Mouse (Mus musculus): ENCODE results near the gene Mtif2. TPM values are rescaled to one million over a fixed set of nuclear protein-coding genes. Genes with fewer than 3 reads are reported as not detected.

The Mtif2 gene
- polyA plus RNA-seq, 2 experiments: 26.5 to 31.2 TPM

DNA sequence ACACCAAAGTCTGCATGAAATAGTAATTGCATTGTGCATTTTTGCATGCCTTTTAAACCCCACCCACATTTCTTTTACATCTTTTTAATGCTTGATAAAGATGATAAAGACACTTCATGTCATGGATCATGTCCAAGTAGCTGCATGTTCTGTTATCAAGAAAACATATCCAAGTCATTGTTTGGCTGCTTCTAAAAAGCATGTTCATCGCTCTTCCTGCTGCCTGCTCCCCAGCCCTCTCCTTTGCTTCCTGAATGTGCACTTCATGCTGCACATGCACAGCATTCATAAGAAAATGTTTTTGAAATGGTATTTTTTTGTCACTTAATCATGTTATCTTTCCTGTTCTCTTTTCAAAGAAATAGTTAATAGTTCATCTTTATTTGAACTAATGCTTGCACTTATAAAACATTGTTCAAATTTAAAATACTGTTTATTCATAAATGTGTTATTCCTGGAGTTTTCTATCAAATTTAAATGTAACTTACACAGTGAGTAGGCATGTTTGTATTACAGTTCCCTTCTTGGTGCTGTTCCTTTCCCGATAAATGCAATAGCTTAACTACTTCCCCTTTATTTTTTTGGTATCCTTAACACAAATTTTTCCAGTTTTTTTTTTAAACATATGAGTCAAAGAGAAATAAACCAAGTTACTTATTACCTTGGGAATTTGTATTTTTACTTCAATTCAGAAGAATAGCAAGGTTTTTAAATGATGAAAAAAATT is 21.1 kb upstream of the Mtif2 start:
- H3K27ac ChIP-seq (replicated peaks; ENCODE audit: low read depth, low read length): no peak overlapping the region
- peaks cover 36% of the 10 kb centered on the region for H3K36me3 ChIP-seq (ENCODE audit: control insufficient read depth, insufficient read depth, low read length)
- no peak overlapping the region for H3K4me2 ChIP-seq (replicated peaks; ENCODE audit: low read depth, low read length, severe bottlenecking)
- H3K4me3 ChIP-seq (replicated peaks; ENCODE audit: low read length): no peak overlapping the region
- no peak overlapping the region for H3K9ac ChIP-seq (ENCODE audit: low read depth, low read length, severe bottlenecking)
- DNase-seq (ENCODE audit: low spot score) (no peak), ATAC-seq (ENCODE audit: low FRiP score, low read depth) (no peak)
- H3K27me3 ChIP-seq (ENCODE audit: control insufficient read depth, insufficient read depth, low read length): no peaks in the 10 kb centered on the region
- no peaks in the 10 kb centered on the region for H3K4me1 ChIP-seq (ENCODE audit: control insufficient read depth, insufficient read depth, low read length)
- H3K9me3 ChIP-seq (ENCODE audit: control insufficient read depth, low read length): no peaks in the 10 kb centered on the region
- 92% methylated on average over 2 of the region's 2 CpGs for WGBS
- no peak for TF ChIP-seq POLR2A (IDR thresholded peaks at IDR 0.05; ENCODE audit: borderline replicate concordance, extremely low read depth, insufficient read depth, insufficient read length)

DNA sequence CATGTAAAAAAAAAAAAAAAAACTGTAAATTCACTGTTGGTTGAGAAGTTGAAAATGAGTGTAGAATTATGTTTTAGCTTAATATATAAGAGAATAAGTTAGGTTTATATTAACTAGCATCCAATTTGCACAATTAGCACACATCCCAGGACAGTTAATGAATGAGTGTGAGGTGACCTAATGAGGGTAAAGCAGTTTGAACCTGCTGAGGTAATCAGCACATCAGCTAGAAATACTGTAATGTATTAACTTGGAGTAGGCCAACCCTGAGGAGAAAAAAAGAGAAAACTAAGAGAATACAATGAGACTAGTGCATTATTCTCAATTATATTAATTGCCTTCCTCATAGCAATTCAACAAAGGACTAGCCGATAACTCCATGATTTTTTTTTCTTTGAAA is 16.8 kb upstream of the Mtif2 start:
- no peak for TF ChIP-seq POLR2A (IDR thresholded peaks at IDR 0.05; ENCODE audit: borderline replicate concordance, extremely low read depth, insufficient read depth, insufficient read length)
- no peak for ATAC-seq (ENCODE audit: low FRiP score, low read depth)
- H3K4me1 ChIP-seq (ENCODE audit: control insufficient read depth, insufficient read depth, low read length): peaks cover 4% of the 10 kb centered on the region; the same call in 1 of the 2 replicates

DNA sequence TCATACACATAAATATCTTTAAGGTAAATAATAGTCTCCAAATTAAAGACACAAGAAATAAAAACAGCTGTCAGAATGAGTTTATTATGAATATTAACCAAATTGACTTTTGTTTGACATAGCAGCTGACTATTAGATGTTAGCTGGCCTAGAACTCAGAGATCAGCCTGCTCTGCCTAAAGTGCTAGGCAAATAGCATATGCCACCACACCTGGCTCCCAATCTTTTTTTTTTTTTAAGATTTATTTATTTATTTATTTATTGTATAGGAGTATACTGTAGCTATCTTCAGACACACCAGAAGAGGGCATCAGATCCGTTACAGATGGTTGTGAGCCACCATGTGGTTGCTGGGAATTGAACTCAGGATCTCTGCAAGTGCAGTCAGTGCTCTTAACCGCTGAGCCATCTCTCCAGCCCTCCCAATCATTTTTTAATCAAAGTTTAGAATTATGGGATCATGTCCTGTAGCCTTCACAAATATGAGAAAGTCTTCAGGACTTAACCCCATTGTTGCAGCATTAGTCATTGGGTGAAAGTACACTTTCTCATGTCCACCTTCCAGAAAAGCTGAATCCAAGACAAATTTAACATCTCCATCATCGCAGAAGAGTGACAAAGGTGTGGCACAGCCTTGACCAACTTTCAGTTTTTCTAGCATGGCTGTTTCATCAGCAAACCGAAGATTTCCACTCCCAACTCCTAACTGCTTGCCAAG is 13.2 kb upstream of the Mtif2 start:
- no peaks in the 10 kb centered on the region for H3K27me3 ChIP-seq (ENCODE audit: control insufficient read depth, insufficient read depth, low read length)
- no peak overlapping the region for H3K4me2 ChIP-seq (replicated peaks; ENCODE audit: low read depth, low read length, severe bottlenecking)
- H3K4me3 ChIP-seq (replicated peaks; ENCODE audit: low read length): no peak overlapping the region
- ATAC-seq (ENCODE audit: low FRiP score, low read depth) (no peak), DNase-seq (ENCODE audit: low spot score) (no peak)
- no peak for TF ChIP-seq POLR2A (IDR thresholded peaks at IDR 0.05; ENCODE audit: borderline replicate concordance, extremely low read depth, insufficient read depth, insufficient read length)
- peaks cover 18% of the 10 kb centered on the region for H3K36me3 ChIP-seq (ENCODE audit: control insufficient read depth, insufficient read depth, low read length)
- no peak overlapping the region for H3K9ac ChIP-seq (ENCODE audit: low read depth, low read length, severe bottlenecking)
- peaks cover 4% of the 10 kb centered on the region; the same call in 1 of the 2 replicates for H3K4me1 ChIP-seq (ENCODE audit: control insufficient read depth, insufficient read depth, low read length)
- WGBS: 92% methylated on average over 4 of the region's 4 CpGs
- no peak overlapping the region for H3K27ac ChIP-seq (replicated peaks; ENCODE audit: low read depth, low read length)
- H3K9me3 ChIP-seq (ENCODE audit: control insufficient read depth, low read length): no peaks in the 10 kb centered on the region

More for the DNA sequence above, 16.8 kb upstream of the Mtif2 start:
- H3K9me3 ChIP-seq (ENCODE audit: control insufficient read depth, low read length): no peaks in the 10 kb centered on the region
- no peaks in the 10 kb centered on the region for H3K27me3 ChIP-seq (ENCODE audit: control insufficient read depth, insufficient read depth, low read length)
- H3K27ac ChIP-seq (replicated peaks; ENCODE audit: low read depth, low read length): no peak overlapping the region
- no peak overlapping the region for H3K4me3 ChIP-seq (replicated peaks; ENCODE audit: low read length)
- no peak overlapping the region for H3K9ac ChIP-seq (ENCODE audit: low read depth, low read length, severe bottlenecking)
- H3K4me2 ChIP-seq (replicated peaks; ENCODE audit: low read depth, low read length, severe bottlenecking): no peak overlapping the region
- H3K36me3 ChIP-seq (ENCODE audit: control insufficient read depth, insufficient read depth, low read length): peaks cover 32% of the 10 kb centered on the region
- no peak for DNase-seq (ENCODE audit: low spot score)
- WGBS: 100% methylated on average over 1 of the region's 1 CpGs

DNA sequence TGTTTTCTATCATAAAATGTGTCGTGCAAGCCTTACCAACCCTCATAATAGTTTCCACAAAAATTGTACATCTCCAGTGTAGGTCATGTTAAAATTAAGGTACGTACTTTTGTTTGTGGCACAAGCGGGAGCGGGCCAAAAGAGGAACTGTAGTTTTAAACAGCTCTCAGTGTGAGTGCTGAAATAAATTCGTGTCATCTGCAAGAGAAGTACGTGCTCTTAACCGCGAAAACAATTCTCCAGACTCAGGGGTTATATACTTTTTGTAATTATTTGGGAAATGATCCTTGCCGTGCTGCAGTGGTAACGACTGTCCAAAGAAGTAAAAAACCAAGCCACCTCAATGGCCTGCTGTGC is 11.9 kb upstream of the Mtif2 start:
- H3K27ac ChIP-seq (replicated peaks; ENCODE audit: low read depth, low read length): peak overlapping the region; percentile 72

DNA sequence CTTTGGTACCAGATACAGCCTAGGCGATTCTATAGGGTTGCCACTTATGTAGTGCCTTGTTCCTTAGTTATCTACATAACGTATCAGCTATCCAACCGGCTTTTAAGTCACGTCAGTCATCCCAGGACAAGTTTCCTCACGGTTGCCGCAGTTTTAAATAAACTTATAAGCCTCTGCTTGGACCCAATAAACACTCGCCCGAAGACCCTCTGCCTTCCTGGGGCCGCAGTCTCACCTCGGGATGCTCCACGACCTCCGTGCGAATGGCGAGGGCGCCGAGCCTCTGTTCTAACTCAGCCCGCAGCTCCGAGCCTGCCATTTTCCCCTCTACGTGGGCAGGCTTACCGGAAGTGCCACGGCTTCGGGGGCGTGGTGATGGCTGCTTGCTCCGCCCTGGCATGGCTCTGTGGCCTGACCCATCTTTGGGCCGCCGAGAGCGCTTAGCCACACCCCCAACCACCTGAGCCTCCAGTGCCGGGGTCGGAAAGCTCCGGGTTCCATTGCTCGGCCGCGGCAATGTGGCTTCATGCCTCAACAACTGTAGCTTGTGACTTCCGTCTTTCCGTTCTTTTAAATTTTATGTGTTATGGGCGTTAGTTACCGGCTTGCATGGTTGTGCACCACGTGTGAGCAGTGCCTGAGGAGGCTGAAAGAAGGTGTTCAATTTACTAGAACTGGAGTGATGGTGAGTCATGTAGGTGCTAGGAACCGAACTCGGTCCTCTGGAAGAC is 11.4 kb upstream of the Mtif2 start, which contains the start of gene Prorsd1:
Gene Prorsd1 (minus strand): TSS at position 352 of the 731 bp plus-strand sequence.
- Histone ChIP-seq H3K4me1 (ENCODE audit: control insufficient read depth, insufficient read depth, low read length) (peaks cover 4% of the 10 kb centered on the region; the same call in 1 of the 2 replicates), H3K4me3 (replicated peaks; ENCODE audit: low read length) (peak within 1 kb of the TSS; percentile 48), H3K36me3 (ENCODE audit: control insufficient read depth, insufficient read depth, low read length) (peaks cover 18% of the 10 kb centered on the region), H3K4me2 (replicated peaks; ENCODE audit: low read depth, low read length, severe bottlenecking) (peak within 1 kb of the TSS; percentile 50), H3K27me3 (ENCODE audit: control insufficient read depth, insufficient read depth, low read length) (no peaks in the 10 kb centered on the region), H3K9ac (ENCODE audit: low read depth, low read length, severe bottlenecking) (peak within 1 kb of the TSS; percentile 62), H3K27ac (replicated peaks; ENCODE audit: low read depth, low read length) (peak within 1 kb of the TSS; percentile 72), H3K9me3 (ENCODE audit: control insufficient read depth, low read length) (no peaks in the 10 kb centered on the region)
- DNase-seq (ENCODE audit: low spot score) (peak; percentile 95), ATAC-seq (ENCODE audit: low FRiP score, low read depth) (peak; percentile 95)
- TF ChIP-seq POLR2A (IDR thresholded peaks at IDR 0.05; ENCODE audit: borderline replicate concordance, extremely low read depth, insufficient read depth, insufficient read length): peak; percentile 80; the same call in 1 of the 2 replicates
- WGBS: 3% methylated on average over 40 of the region's 40 CpGs

More for the DNA sequence above, 11.9 kb upstream of the Mtif2 start:
- no peaks in the 10 kb centered on the region for H3K27me3 ChIP-seq (ENCODE audit: control insufficient read depth, insufficient read depth, low read length)
- H3K9me3 ChIP-seq (ENCODE audit: control insufficient read depth, low read length): no peaks in the 10 kb centered on the region
- H3K4me3 ChIP-seq (replicated peaks; ENCODE audit: low read length): peak overlapping the region; percentile 48
- H3K4me1 ChIP-seq (ENCODE audit: control insufficient read depth, insufficient read depth, low read length): peaks cover 4% of the 10 kb centered on the region; the same call in 1 of the 2 replicates
- peak overlapping the region; percentile 62 for H3K9ac ChIP-seq (ENCODE audit: low read depth, low read length, severe bottlenecking)
- whole genome bisulfite sequencing: 18% methylated on average over 10 of the region's 10 CpGs
- TF ChIP-seq POLR2A (IDR thresholded peaks at IDR 0.05; ENCODE audit: borderline replicate concordance, extremely low read depth, insufficient read depth, insufficient read length): no peak
- DNase-seq (ENCODE audit: low spot score) (no peak), ATAC-seq (ENCODE audit: low FRiP score, low read depth) (peak; percentile 2; the same call in 1 of the 2 replicates)
- H3K36me3 ChIP-seq (ENCODE audit: control insufficient read depth, insufficient read depth, low read length): peaks cover 18% of the 10 kb centered on the region
- H3K4me2 ChIP-seq (replicated peaks; ENCODE audit: low read depth, low read length, severe bottlenecking): peak overlapping the region; percentile 50
